Mouse (Mus musculus): ENCODE data around the gene Cdc42bpg. TPM values are rescaled to one million over a fixed set of nuclear protein-coding genes. Genes with fewer than 3 reads are reported as not detected.

Gene Cdc42bpg
- polyA plus RNA-seq, 1 experiment from 2014 or later: 0.55 TPM

- H3K4me1 ChIP-seq (replicated peaks; ENCODE audit: control insufficient read depth, insufficient read depth, low read length): no peaks in the 10 kb centered on the region
- ATAC-seq (replicated peaks; ENCODE audit: low FRiP score): no peak
- no peaks in the 10 kb centered on the region for H3K36me3 ChIP-seq (ENCODE audit: control insufficient read depth, insufficient read depth, low read length)
- no peak overlapping the region for H3K4me2 ChIP-seq (ENCODE audit: low read depth, low read length, severe bottlenecking)
- H3K9ac ChIP-seq (ENCODE audit: low read length): no peak overlapping the region
- DNase-seq (ENCODE audit: low spot score): no peak
- H3K4me3 ChIP-seq (ENCODE audit: low read depth, low read length): no peak overlapping the region
- 80% methylated on average over 11 of the region's 11 CpGs for WGBS
- H3K27ac ChIP-seq (ENCODE audit: low read depth, low read length): no peak overlapping the region
- no peaks in the 10 kb centered on the region for H3K27me3 ChIP-seq (ENCODE audit: control insufficient read depth, insufficient read depth, low read length)
- H3K9me3 ChIP-seq (ENCODE audit: control insufficient read depth, low read length): no peaks in the 10 kb centered on the region
Observed at GRCm38 (mm10) chr19:6267306-6268169, 38.7 kb upstream of the Cdc42bpg start.

GRCm38 (mm10) chr19:6268170-6268528, 38.1 kb upstream of the Cdc42bpg start:
- Histone ChIP-seq H3K9me3 (ENCODE audit: control insufficient read depth, low read length) (no peaks in the 10 kb centered on the region), H3K27me3 (ENCODE audit: control insufficient read depth, insufficient read depth, low read length) (no peaks in the 10 kb centered on the region), H3K4me1 (replicated peaks; ENCODE audit: control insufficient read depth, insufficient read depth, low read length) (no peaks in the 10 kb centered on the region), H3K4me3 (ENCODE audit: low read depth, low read length) (no peak overlapping the region), H3K36me3 (ENCODE audit: control insufficient read depth, insufficient read depth, low read length) (no peaks in the 10 kb centered on the region), H3K4me2 (ENCODE audit: low read depth, low read length, severe bottlenecking) (no peak overlapping the region), H3K9ac (ENCODE audit: low read length) (no peak overlapping the region), H3K27ac (ENCODE audit: low read depth, low read length) (no peak overlapping the region)
- 19% methylated on average over 8 of the region's 8 CpGs for WGBS
- DNase-seq (ENCODE audit: low spot score): peak; percentile 94
- ATAC-seq (replicated peaks; ENCODE audit: low FRiP score): peak; percentile 72

GRCm38 (mm10) chr19:6268670-6269132, 37.6 kb upstream of the Cdc42bpg start:
- H3K9ac ChIP-seq (ENCODE audit: low read length): no peak overlapping the region
- no peak overlapping the region for H3K4me2 ChIP-seq (ENCODE audit: low read depth, low read length, severe bottlenecking)
- no peak overlapping the region for H3K4me3 ChIP-seq (ENCODE audit: low read depth, low read length)
- DNase-seq (ENCODE audit: low spot score): no peak
- no peaks in the 10 kb centered on the region for H3K9me3 ChIP-seq (ENCODE audit: control insufficient read depth, low read length)
- H3K4me1 ChIP-seq (replicated peaks; ENCODE audit: control insufficient read depth, insufficient read depth, low read length): no peaks in the 10 kb centered on the region
- no peak for ATAC-seq (replicated peaks; ENCODE audit: low FRiP score)
- WGBS: 85% methylated on average over 7 of the region's 7 CpGs
- H3K27me3 ChIP-seq (ENCODE audit: control insufficient read depth, insufficient read depth, low read length): no peaks in the 10 kb centered on the region
- no peak overlapping the region for H3K27ac ChIP-seq (ENCODE audit: low read depth, low read length)
- H3K36me3 ChIP-seq (ENCODE audit: control insufficient read depth, insufficient read depth, low read length): no peaks in the 10 kb centered on the region

- 89% methylated on average over 8 of the region's 8 CpGs for WGBS
- no peaks in the 10 kb centered on the region for H3K27me3 ChIP-seq (ENCODE audit: control insufficient read depth, insufficient read depth, low read length)
- ATAC-seq (replicated peaks; ENCODE audit: low FRiP score) (no peak), DNase-seq (ENCODE audit: low spot score) (no peak)
- no peak overlapping the region for H3K4me2 ChIP-seq (ENCODE audit: low read depth, low read length, severe bottlenecking)
- no peaks in the 10 kb centered on the region for H3K4me1 ChIP-seq (replicated peaks; ENCODE audit: control insufficient read depth, insufficient read depth, low read length)
- no peak overlapping the region for H3K9ac ChIP-seq (ENCODE audit: low read length)
- H3K9me3 ChIP-seq (ENCODE audit: control insufficient read depth, low read length): no peaks in the 10 kb centered on the region
- no peaks in the 10 kb centered on the region for H3K36me3 ChIP-seq (ENCODE audit: control insufficient read depth, insufficient read depth, low read length)
- H3K4me3 ChIP-seq (ENCODE audit: low read depth, low read length): no peak overlapping the region
- H3K27ac ChIP-seq (ENCODE audit: low read depth, low read length): no peak overlapping the region
Observed at GRCm38 (mm10) chr19:6269798-6270475, 36.3 kb upstream of the Cdc42bpg start.

- Histone ChIP-seq H3K9ac (ENCODE audit: low read length) (no peak overlapping the region), H3K36me3 (ENCODE audit: control insufficient read depth, insufficient read depth, low read length) (no peaks in the 10 kb centered on the region), H3K9me3 (ENCODE audit: control insufficient read depth, low read length) (no peaks in the 10 kb centered on the region), H3K27ac (ENCODE audit: low read depth, low read length) (no peak overlapping the region), H3K27me3 (ENCODE audit: control insufficient read depth, insufficient read depth, low read length) (no peaks in the 10 kb centered on the region), H3K4me1 (replicated peaks; ENCODE audit: control insufficient read depth, insufficient read depth, low read length) (peaks cover 4% of the 10 kb centered on the region), H3K4me2 (ENCODE audit: low read depth, low read length, severe bottlenecking) (no peak overlapping the region), H3K4me3 (ENCODE audit: low read depth, low read length) (no peak overlapping the region)
- 63% methylated on average over 9 of the region's 9 CpGs for WGBS
- no peak for ATAC-seq (replicated peaks; ENCODE audit: low FRiP score)
- no peak for DNase-seq (ENCODE audit: low spot score)
Observed at GRCm38 (mm10) chr19:6270661-6271060, 35.6 kb upstream of the Cdc42bpg start.

GRCm38 (mm10) chr19:6271206-6271605, 35.0 kb upstream of the Cdc42bpg start:
- Histone ChIP-seq H3K27ac (ENCODE audit: low read depth, low read length) (no peak overlapping the region), H3K4me3 (ENCODE audit: low read depth, low read length) (no peak overlapping the region)
- ATAC-seq (replicated peaks; ENCODE audit: low FRiP score): no peak

GRCm38 (mm10) chr19:6272053-6272452, 34.2 kb upstream of the Cdc42bpg start:
- ATAC-seq (replicated peaks; ENCODE audit: low FRiP score) (no peak), DNase-seq (ENCODE audit: low spot score) (no peak)
- WGBS: 67% methylated on average over 7 of the region's 7 CpGs
- H3K4me1 ChIP-seq (replicated peaks; ENCODE audit: control insufficient read depth, insufficient read depth, low read length): peaks cover 5% of the 10 kb centered on the region
- no peak overlapping the region; the same call in 1 of the 2 replicates for H3K9ac ChIP-seq (ENCODE audit: low read length)
- no peak overlapping the region for H3K4me2 ChIP-seq (ENCODE audit: low read depth, low read length, severe bottlenecking)
- H3K36me3 ChIP-seq (ENCODE audit: control insufficient read depth, insufficient read depth, low read length): no peaks in the 10 kb centered on the region
- no peak overlapping the region for H3K27ac ChIP-seq (ENCODE audit: low read depth, low read length)
- H3K4me3 ChIP-seq (ENCODE audit: low read depth, low read length): no peak overlapping the region
- H3K27me3 ChIP-seq (ENCODE audit: control insufficient read depth, insufficient read depth, low read length): no peaks in the 10 kb centered on the region
- H3K9me3 ChIP-seq (ENCODE audit: control insufficient read depth, low read length): no peaks in the 10 kb centered on the region

More at GRCm38 (mm10) chr19:6271206-6271605, 35.0 kb upstream of the Cdc42bpg start:
- H3K36me3 ChIP-seq (ENCODE audit: control insufficient read depth, insufficient read depth, low read length): no peaks in the 10 kb centered on the region
- 45% methylated on average over 8 of the region's 8 CpGs for WGBS
- no peak for DNase-seq (ENCODE audit: low spot score)
- H3K4me2 ChIP-seq (ENCODE audit: low read depth, low read length, severe bottlenecking): no peak overlapping the region
- H3K9me3 ChIP-seq (ENCODE audit: control insufficient read depth, low read length): no peaks in the 10 kb centered on the region
- no peak overlapping the region for H3K9ac ChIP-seq (ENCODE audit: low read length)
- H3K27me3 ChIP-seq (ENCODE audit: control insufficient read depth, insufficient read depth, low read length): no peaks in the 10 kb centered on the region
- peaks cover 5% of the 10 kb centered on the region for H3K4me1 ChIP-seq (replicated peaks; ENCODE audit: control insufficient read depth, insufficient read depth, low read length)

- H3K36me3 ChIP-seq (ENCODE audit: control insufficient read depth, insufficient read depth, low read length): no peaks in the 10 kb centered on the region
- WGBS: 90% methylated on average over 4 of the region's 4 CpGs
- no peak overlapping the region for H3K27ac ChIP-seq (ENCODE audit: low read depth, low read length)
- no peak overlapping the region for H3K4me2 ChIP-seq (ENCODE audit: low read depth, low read length, severe bottlenecking)
- ATAC-seq (replicated peaks; ENCODE audit: low FRiP score) (no peak), DNase-seq (ENCODE audit: low spot score) (no peak)
- H3K9me3 ChIP-seq (ENCODE audit: control insufficient read depth, low read length): no peaks in the 10 kb centered on the region
- H3K4me3 ChIP-seq (ENCODE audit: low read depth, low read length): no peak overlapping the region
- H3K4me1 ChIP-seq (replicated peaks; ENCODE audit: control insufficient read depth, insufficient read depth, low read length): peaks cover 7% of the 10 kb centered on the region
- H3K27me3 ChIP-seq (ENCODE audit: control insufficient read depth, insufficient read depth, low read length): no peaks in the 10 kb centered on the region
- no peak overlapping the region for H3K9ac ChIP-seq (ENCODE audit: low read length)
Observed at GRCm38 (mm10) chr19:6272738-6273137, 33.5 kb upstream of the Cdc42bpg start.
